14 mouse cellular contexts compared by ENCODE assay signal in genomic region chr2:27931130-27931529, GRCm38 (mm10). TPM values are rescaled to one million over a fixed set of nuclear protein-coding genes. Genes with fewer than 3 reads are reported as not detected.
DNase-seq lines count a peak whose midpoint lies in the region; ATAC-seq and TF ChIP-seq lines count a peak whose summit lies in the region.
"Had no signal": no experiment of that assay in that cellular context is flagged by ENCODE, and none has a peak within 500 bp of the region (broad histone marks: within the 10 kb centered on the region; RNA-seq: fewer than 3 reads in every experiment).

No protein-coding gene starts in this region.

- no peak for ATAC-seq in forebrain, embryonic 12.5 days (ENCODE audit: low FRiP score)
- no peak for ATAC-seq in liver, embryonic 11.5 days (replicated peaks; ENCODE audit: low FRiP score)
- no peak for ATAC-seq in limb, embryonic 15.5 days (ENCODE audit: insufficient number of reproducible peaks, low FRiP score, low TSS enrichment, low read depth)
- no peak for ATAC-seq in stomach, postnatal 0 days (ENCODE audit: low FRiP score, low TSS enrichment)

- no peaks in the 10 kb centered on the region for H3K9me3 ChIP-seq in forebrain, embryonic 10.5 days
- H3K9me3 ChIP-seq in forebrain, embryonic 12.5 days, result no peaks in the 10 kb centered on the region
- H3K9me3 ChIP-seq in liver, embryonic 11.5 days (ENCODE audit: control insufficient read depth, low read length), result no peaks in the 10 kb centered on the region
- no peaks in the 10 kb centered on the region for H3K9me3 ChIP-seq in limb, embryonic 15.5 days
- H3K9me3 ChIP-seq in stomach, postnatal 0 days (ENCODE audit: control insufficient read depth, low read length), result no peaks in the 10 kb centered on the region
- H3K9me3 ChIP-seq: hindbrain, embryonic 12.5 days; neural tube, embryonic 12.5 days had no signal

- DNase-seq in forebrain, embryonic 10.5 days (ENCODE audit: extremely low spot score, low spot score), result no peak
- peak; percentile 14 for DNase-seq in liver, adult 2 months (ENCODE audit: extremely low read depth, low read depth, low spot score)
- no peak for DNase-seq in liver, embryonic 11.5 days (ENCODE audit: low spot score)
- DNase-seq in stomach, postnatal 0 days (ENCODE audit: low spot score), result no peak
- no peak for DNase-seq in left cerebral cortex, postnatal 36 days (ENCODE audit: low spot score in 2 of 2)
- no peak for DNase-seq in thymus, postnatal 0 days (ENCODE audit: low spot score)
- DNase-seq: cerebellum, postnatal 25 days; kidney, adult 9 months; layer of hippocampus, adult 9-11 months; right cerebral cortex, adult 18-20 months had no signal

- H3K9ac ChIP-seq in forebrain, embryonic 12.5 days, result no peak overlapping the region
- H3K9ac ChIP-seq in liver, adult 2 months (ENCODE audit: low read depth, low read length), result no peak overlapping the region
- H3K9ac ChIP-seq in liver, embryonic 11.5 days (ENCODE audit: low read depth, low read length), result no peak overlapping the region
- H3K9ac ChIP-seq in limb, embryonic 15.5 days, result no peak overlapping the region
- H3K9ac ChIP-seq in stomach, postnatal 0 days (ENCODE audit: low read length), result peak overlapping the region; percentile 41; the same call in 1 of the 2 replicates
- H3K9ac ChIP-seq: hindbrain, embryonic 12.5 days; neural tube, embryonic 12.5 days had no signal

- H3K79me2 ChIP-seq in liver, adult 2 months (ENCODE audit: control insufficient read depth, insufficient read depth, low read length), result no peaks in the 10 kb centered on the region

- peaks cover 39% of the 10 kb centered on the region for H3K4me1 ChIP-seq in forebrain, embryonic 10.5 days
- peaks cover 22% of the 10 kb centered on the region for H3K4me1 ChIP-seq in forebrain, embryonic 12.5 days
- H3K4me1 ChIP-seq in liver, adult 2 months (ENCODE audit: control insufficient read depth, insufficient read depth, low read length), result no peaks in the 10 kb centered on the region
- H3K4me1 ChIP-seq in liver, embryonic 11.5 days (replicated peaks; ENCODE audit: control insufficient read depth, insufficient read depth, low read length), result 0 out of 2 replicates have a peak, but pooled peaks cover 6% of the 10 kb centered on the region
- peaks cover 68% of the 10 kb centered on the region for H3K4me1 ChIP-seq in limb, embryonic 15.5 days
- H3K4me1 ChIP-seq in stomach, postnatal 0 days (replicated peaks; ENCODE audit: control insufficient read depth, insufficient read depth), result peaks cover 19% of the 10 kb centered on the region

- peak overlapping the region; percentile 66; the same call in 1 of the 2 replicates for H3K27ac ChIP-seq in forebrain, embryonic 10.5 days
- H3K27ac ChIP-seq in forebrain, embryonic 12.5 days, result no peak overlapping the region
- no peak overlapping the region for H3K27ac ChIP-seq in liver, adult 2 months (replicated peaks; ENCODE audit: insufficient read depth, low read depth, low read length)
- H3K27ac ChIP-seq in liver, embryonic 11.5 days (ENCODE audit: low read depth, low read length), result no peak overlapping the region
- peak overlapping the region; percentile 79 for H3K27ac ChIP-seq in limb, embryonic 15.5 days
- H3K27ac ChIP-seq in stomach, postnatal 0 days (replicated peaks), result peak overlapping the region; percentile 3; the same call in 1 of the 2 replicates
- H3K27ac ChIP-seq: neural tube, embryonic 12.5 days had no signal

- H3K4me2 ChIP-seq in forebrain, embryonic 12.5 days, result no peak overlapping the region
- no peak overlapping the region for H3K4me2 ChIP-seq in liver, embryonic 11.5 days
- no peak overlapping the region for H3K4me2 ChIP-seq in limb, embryonic 15.5 days
- H3K4me2 ChIP-seq in stomach, postnatal 0 days (replicated peaks; ENCODE audit: low read depth), result no peak overlapping the region
- H3K4me2 ChIP-seq: hindbrain, embryonic 12.5 days; neural tube, embryonic 12.5 days had no signal

- H3K27me3 ChIP-seq in forebrain, embryonic 10.5 days (ENCODE audit: poor library complexity, severe bottlenecking), result no peaks in the 10 kb centered on the region
- no peaks in the 10 kb centered on the region for H3K27me3 ChIP-seq in forebrain, embryonic 12.5 days
- H3K27me3 ChIP-seq in liver, adult 2 months (ENCODE audit: control insufficient read depth, insufficient read depth, low read length), result no peaks in the 10 kb centered on the region
- no peaks in the 10 kb centered on the region for H3K27me3 ChIP-seq in liver, embryonic 11.5 days (replicated peaks; ENCODE audit: control insufficient read depth, insufficient read depth, low read length)
- H3K27me3 ChIP-seq in limb, embryonic 15.5 days, result no peaks in the 10 kb centered on the region
- H3K27me3 ChIP-seq in stomach, postnatal 0 days (ENCODE audit: control insufficient read depth, insufficient read depth, low read length), result no peaks in the 10 kb centered on the region
- H3K27me3 ChIP-seq: hindbrain, embryonic 12.5 days; neural tube, embryonic 12.5 days had no signal

- H3K36me3 ChIP-seq in forebrain, embryonic 10.5 days (replicated peaks), result no peaks in the 10 kb centered on the region
- no peaks in the 10 kb centered on the region for H3K36me3 ChIP-seq in forebrain, embryonic 12.5 days (replicated peaks)
- no peaks in the 10 kb centered on the region for H3K36me3 ChIP-seq in liver, adult 2 months (ENCODE audit: control insufficient read depth, insufficient read depth, low read length)
- H3K36me3 ChIP-seq in liver, embryonic 11.5 days (ENCODE audit: control insufficient read depth, insufficient read depth, low read length), result no peaks in the 10 kb centered on the region
- peaks cover 59% of the 10 kb centered on the region for H3K36me3 ChIP-seq in limb, embryonic 15.5 days
- H3K36me3 ChIP-seq in stomach, postnatal 0 days (ENCODE audit: control insufficient read depth, insufficient read depth, low read length), result peaks cover 2% of the 10 kb centered on the region; the same call in 1 of the 2 replicates
- H3K36me3 ChIP-seq: hindbrain, embryonic 12.5 days; neural tube, embryonic 12.5 days had no signal

- H3K4me3 ChIP-seq in forebrain, embryonic 10.5 days, result no peak overlapping the region
- no peak overlapping the region for H3K4me3 ChIP-seq in forebrain, embryonic 12.5 days (replicated peaks)
- H3K4me3 ChIP-seq in liver, adult 2 months (ENCODE audit: insufficient read depth, low read depth, low read length), result no peak overlapping the region
- H3K4me3 ChIP-seq in liver, embryonic 11.5 days (ENCODE audit: low read depth, low read length), result no peak overlapping the region
- no peak overlapping the region for H3K4me3 ChIP-seq in limb, embryonic 15.5 days
- no peak overlapping the region for H3K4me3 ChIP-seq in stomach, postnatal 0 days (ENCODE audit: low read depth, low read length)
- H3K4me3 ChIP-seq: hindbrain, embryonic 12.5 days; neural tube, embryonic 12.5 days had no signal

- no peak for TF ChIP-seq CTCF in liver, adult 2 months (IDR thresholded peaks at IDR 0.05; ENCODE audit: low read depth, low read length)
- TF ChIP-seq CTCF in stomach, postnatal 0 days (IDR thresholded peaks at IDR 0.05; ENCODE audit: low read depth), result no peak

- intact Hi-C loops in left cerebral cortex, postnatal 36 days (cut with DNase I), result loop anchor here (10.0 kb wide), 1 partner anchor 134 kb away; no protein-coding TSS in a partner anchor

- no peak for TF ChIP-seq EP300 in stomach, postnatal 0 days (optimal IDR thresholded peaks at IDR 0.05)

- WGBS in forebrain, embryonic 10.5 days, result 90% methylated on average over 6 of the region's 6 CpGs
- WGBS in forebrain, embryonic 12.5 days, result 84% methylated on average over 6 of the region's 6 CpGs
- 84% methylated on average over 6 of the region's 6 CpGs for WGBS in liver, adult 2 months
- WGBS in liver, embryonic 11.5 days, result 78% methylated on average over 6 of the region's 6 CpGs
- WGBS in limb, embryonic 15.5 days, result 62% methylated on average over 6 of the region's 6 CpGs
- WGBS in stomach, postnatal 0 days, result 62% methylated on average over 6 of the region's 6 CpGs

- TF ChIP-seq POLR2A in liver, adult 2 months (IDR thresholded peaks at IDR 0.05; ENCODE audit: extremely low read depth, insufficient read depth, low read length), result no peak

RNA-seq across cellular contexts. Expression of gene Col5a1, which starts 44.9 kb away (rescaled TPM):
- polyA plus RNA-seq in forebrain, embryonic 10.5 days (2016; fragmentation: Nextera tagmentation; extraction: Ambion mirVana), result 11.0 and 11.1 TPM in 2 replicates
- polyA plus RNA-seq in forebrain, embryonic 12.5 days (2016; fragmentation: Nextera tagmentation; extraction: Ambion mirVana), result 17.1 and 21.7 TPM in 2 replicates
- 2.0 and 3.0 TPM in 2 replicates for total RNA-seq in liver, adult 2 months (2014; rRNA removed)
- polyA plus RNA-seq in liver, adult 2 months (2012; rRNA removed), result 2.0 and 2.1 TPM in 2 replicates
- polyA plus RNA-seq in liver, embryonic 11.5 days (2014; fragmentation: Nextera tagmentation; extraction: Ambion mirVana), result 23.3 and 27.9 TPM in 2 replicates
- 259 and 273 TPM in 2 replicates for polyA plus RNA-seq in limb, embryonic 15.5 days (2015; fragmentation: Nextera tagmentation; extraction: Ambion mirVana)
- polyA plus RNA-seq in stomach, postnatal 0 days (2015; fragmentation: Nextera tagmentation; extraction: Ambion mirVana), result 68.7 and 69.2 TPM in 2 replicates
- 1 to 10 TPM; 7.0 to 8.9 TPM for total RNA-seq in left cerebral cortex, postnatal 36 days (2021)
- 10.5 and 12.2 TPM in 2 replicates for polyA plus RNA-seq in thymus, postnatal 0 days (2015; fragmentation: Nextera tagmentation; extraction: Ambion mirVana)

Comparison
In these comparisons a context has a peak if more than half of its experiments do, and no peak if none do; other contexts are left out.
1. H3K27ac ChIP-seq: peak in forebrain, embryonic 10.5 days (single experiment), limb, embryonic 15.5 days (single experiment) and stomach, postnatal 0 days (single experiment); none in forebrain, embryonic 12.5 days (single experiment), liver, adult 2 months (single experiment) and liver, embryonic 11.5 days (single experiment).